Mouse (Mus musculus): ENCODE measurements around the gene Frmd4b.

GRCm38 (mm10) chr6:97387388-97387787 is 230.0 kb downstream of the Frmd4b start:
- no peak for TF ChIP-seq POLR2A (IDR thresholded peaks at IDR 0.05; ENCODE audit: control insufficient read depth, low read depth, low read length)
- no peak for TF ChIP-seq CTCF (IDR thresholded peaks at IDR 0.05; ENCODE audit: control insufficient read depth, insufficient read depth, insufficient replicate concordance, low read depth, low read length)
